Mouse (Mus musculus): ENCODE measurements around the gene Hist1h2bh. TPM values are rescaled to one million over a fixed set of nuclear protein-coding genes. Genes with fewer than 3 reads are reported as not detected.

The Hist1h2bh gene
- total RNA-seq, 2 experiments from 2014 or later, result 29.4 to 38.7 TPM

GRCm38 (mm10) chr13:23510127-23510526 lies 33.1 kb downstream of the Hist1h2bh start:
- no peak for DNase-seq (ENCODE audit: low spot score in 2 of 2)

- no peak for DNase-seq (ENCODE audit: low spot score in 2 of 2)
Observed at GRCm38 (mm10) chr13:23506819-23507515, 36.2 kb downstream of the Hist1h2bh start.

- DNase-seq (ENCODE audit: low spot score in 2 of 2), result no peak
Observed at GRCm38 (mm10) chr13:23506351-23506750, 36.8 kb downstream of the Hist1h2bh start.

- no peak for DNase-seq (ENCODE audit: low spot score in 2 of 2)
Observed at GRCm38 (mm10) chr13:23505662-23506345, 37.4 kb downstream of the Hist1h2bh start.

- DNase-seq (ENCODE audit: low spot score in 2 of 2), result no peak
Observed at GRCm38 (mm10) chr13:23503797-23504196, 39.4 kb downstream of the Hist1h2bh start.

- no peak for DNase-seq (ENCODE audit: low spot score in 2 of 2)
Observed at GRCm38 (mm10) chr13:23502916-23503315, 40.3 kb downstream of the Hist1h2bh start.

GRCm38 (mm10) chr13:23502031-23502567 lies 41.1 kb downstream of the Hist1h2bh start:
- no peak for DNase-seq (ENCODE audit: low spot score in 2 of 2)

GRCm38 (mm10) chr13:23501511-23501910 lies 41.7 kb downstream of the Hist1h2bh start:
- DNase-seq (ENCODE audit: low spot score in 2 of 2), result no peak

GRCm38 (mm10) chr13:23500424-23501200 lies 42.6 kb downstream of the Hist1h2bh start:
- DNase-seq (ENCODE audit: low spot score in 2 of 2), result no peak

- no peak for DNase-seq (ENCODE audit: low spot score in 2 of 2)
Observed at GRCm38 (mm10) chr13:23499943-23500342, 43.2 kb downstream of the Hist1h2bh start.

- DNase-seq (ENCODE audit: low spot score in 2 of 2), result no peak
Observed at GRCm38 (mm10) chr13:23498653-23499052, 44.5 kb downstream of the Hist1h2bh start.

- DNase-seq (ENCODE audit: low spot score in 2 of 2), result no peak
Observed at GRCm38 (mm10) chr13:23497656-23498321, 45.4 kb downstream of the Hist1h2bh start.

GRCm38 (mm10) chr13:23495526-23495925 lies 47.7 kb downstream of the Hist1h2bh start:
- DNase-seq (ENCODE audit: low spot score in 2 of 2), result no peak

- DNase-seq (ENCODE audit: low spot score in 2 of 2), result no peak
Observed at GRCm38 (mm10) chr13:23491990-23492389, 51.2 kb downstream of the Hist1h2bh start.

Small RNAs within 50 kb of the gene (microRNA-seq; reads per million reads assigned to microRNA genes)
- gene Gm44297, result not detected
- gene Gm44359, result not detected
- not detected for gene Gm44394
- gene n-TStga1, result 0.79 reads per million

Other genes with a start within 250 kb of the Hist1h2bh start
- 10 to 100 TPM; 22.9 to 23.5 TPM for gene Zfp322a, start 174.2 kb downstream of the Hist1h2bh start, total RNA-seq (2021)
- 1 to 10 TPM; 7.9 to 8.9 TPM for gene Abt1, start 119.5 kb downstream of the Hist1h2bh start, total RNA-seq (2021)
- under 1 TPM; 0.20 to 0.87 TPM for gene Btn1a1, start 77.5 kb downstream of the Hist1h2bh start, total RNA-seq (2021)
- under 1 TPM in 1 of 2 experiments, not detected in 1; 0.17 TPM for gene Btn2a2, start 54.5 kb downstream of the Hist1h2bh start, total RNA-seq (2021)
- 1,000 to 10,000 TPM; 1,239 to 1,302 TPM for gene Hist1h4h, start 12.3 kb downstream of the Hist1h2bh start, total RNA-seq (2021)
- 100 to 1,000 TPM; 512 to 538 TPM for gene Hist1h2af, start 9.5 kb downstream of the Hist1h2bh start, total RNA-seq (2021)
- gene Hist1h3g, start 8.0 kb downstream of the Hist1h2bh start, total RNA-seq (2021), result 100 to 1,000 TPM; 144 to 196 TPM
- 100 to 1,000 TPM; 150 to 177 TPM for gene Hist1h3f, start 660 bp upstream of the Hist1h2bh start, total RNA-seq (2021)
- gene Hist1h4f, start 8.3 kb upstream of the Hist1h2bh start, total RNA-seq (2021), result 100 to 1,000 TPM; 899 to 983 TPM
- gene Hist1h1d, start 9.9 kb upstream of the Hist1h2bh start, total RNA-seq (2021), result 10 to 100 TPM; 48.3 to 57.6 TPM
- 100 to 1,000 TPM; 399 to 448 TPM for gene Hist1h3e, start 19.0 kb upstream of the Hist1h2bh start, total RNA-seq (2021)
- gene Hist1h2ae, start 27.8 kb upstream of the Hist1h2bh start, total RNA-seq (2021), result 10 to 100 TPM; 79.7 to 95.7 TPM
- gene Hist1h2bg, start 28.0 kb upstream of the Hist1h2bh start, total RNA-seq (2021), result 100 to 1,000 TPM; 627 to 705 TPM
- gene Hist1h2bf, start 30.8 kb upstream of the Hist1h2bh start, total RNA-seq (2021), result 100 to 1,000 TPM; 297 to 360 TPM
- gene Hist1h2ad, start 31.0 kb upstream of the Hist1h2bh start, total RNA-seq (2021), result 10 to 100 TPM; 63.5 to 64.6 TPM
- gene Hist1h3d, start 32.4 kb upstream of the Hist1h2bh start, total RNA-seq (2021), result 10 to 100 TPM; 64.3 to 80.4 TPM
- gene Hist1h4d, start 38.2 kb upstream of the Hist1h2bh start, total RNA-seq (2021), result 100 to 1,000 TPM; 413 to 478 TPM
- 10 to 100 TPM; 40.6 to 48.5 TPM for gene Hist1h2be, start 77.7 kb upstream of the Hist1h2bh start, total RNA-seq (2021)
- 100 to 1,000 TPM; 327 to 388 TPM for gene Hist1h1e, start 79.2 kb upstream of the Hist1h2bh start, total RNA-seq (2021)
- gene Hist1h2ac, start 140.6 kb upstream of the Hist1h2bh start, total RNA-seq (2021), result 10 to 100 TPM; 13.0 to 15.5 TPM
- gene Hist1h2bc, start 140.8 kb upstream of the Hist1h2bh start, total RNA-seq (2021), result 10 to 100 TPM; 92.5 to 95.2 TPM
- 1 to 10 TPM; 1.8 to 2.2 TPM for gene Hist1h1t, start 152.4 kb upstream of the Hist1h2bh start, total RNA-seq (2021)
- 100 to 1,000 TPM; 220 to 275 TPM for gene Hist1h4c, start 155.1 kb upstream of the Hist1h2bh start, total RNA-seq (2021)
- gene Hfe, start 167.5 kb upstream of the Hist1h2bh start, total RNA-seq (2021), result 10 to 100 TPM; 24.4 to 26.7 TPM
- 100 to 1,000 TPM; 583 to 655 TPM for gene Hist1h1c, start 195.4 kb upstream of the Hist1h2bh start, total RNA-seq (2021)
- gene Hist1h3c, start 202.2 kb upstream of the Hist1h2bh start, total RNA-seq (2021), result 100 to 1,000 TPM; 224 to 252 TPM
- 100 to 1,000 TPM; 268 to 325 TPM for gene Hist1h2bb, start 203.3 kb upstream of the Hist1h2bh start, total RNA-seq (2021)
- 100 to 1,000 TPM; 457 to 545 TPM for gene Hist1h2ab, start 207.7 kb upstream of the Hist1h2bh start, total RNA-seq (2021)
- gene Hist1h3b, start 208.9 kb upstream of the Hist1h2bh start, total RNA-seq (2021), result 100 to 1,000 TPM; 526 to 670 TPM
- gene Hist1h4b, start 213.6 kb upstream of the Hist1h2bh start, total RNA-seq (2021), result 100 to 1,000 TPM; 436 to 510 TPM
- gene Hist1h4a, start 217.8 kb upstream of the Hist1h2bh start, total RNA-seq (2021), result 100 to 1,000 TPM; 348 to 415 TPM
- 100 to 1,000 TPM; 459 to 527 TPM for gene Hist1h3a, start 219.0 kb upstream of the Hist1h2bh start, total RNA-seq (2021)
- 100 to 1,000 TPM; 405 to 481 TPM for gene Hist1h1a, start 220.3 kb upstream of the Hist1h2bh start, total RNA-seq (2021)
- under 1 TPM in 1 of 2 experiments, not detected in 1; 0.20 TPM for gene Trim38, start 226.5 kb upstream of the Hist1h2bh start, total RNA-seq (2021)

Measured in adrenal gland, postnatal 4 days (tissue).